Mouse (Mus musculus) heart, adult 2 months (tissue): ENCODE measurements at regions not wholly inside any gene's neighbourhood (a gene's known extent, or its start where the extent isn't known, plus 50 kb on each side); places are given as distances from the start of the nearest gene placed in this dataset.

Experiments used
- CTCF ChIP-seq: fragments of 200-600 bp; IDR thresholded peaks from 2 replicates; pipeline ENCODE4 v1.8.1; 2022; ENCODE audit warnings: antibody characterized with exemption, mild to moderate bottlenecking, moderate library complexity
- EP300 ChIP-seq: fragments of 200-500 bp; IDR thresholded peaks from 2 replicates; pipeline ENCODE4 v1.6.1; 2011; ENCODE audit warnings: low read depth, low read length, control low read depth; ENCODE audit not compliant: insufficient read depth
- POLR2A ChIP-seq: fragments of 200-500 bp; IDR thresholded peaks from 2 replicates; pipeline ENCODE4 v1.6.1; 2011; ENCODE audit warnings: mild to moderate bottlenecking, low read depth, low read length, control low read depth; ENCODE audit not compliant: insufficient read depth

GRCm38 (mm10) chr6:148603460-148603859 lies 159.3 kb upstream of the Tmtc1 start:
- no peak for TF ChIP-seq POLR2A
- TF ChIP-seq CTCF, result no peak
- TF ChIP-seq EP300, result no peak
